ENCODE assay signal across 13 mouse cellular contexts in genomic region chr15:99454585-99455279, GRCm38 (mm10). TPM values are rescaled to one million over a fixed set of nuclear protein-coding genes. Genes with fewer than 3 reads are reported as not detected.
DNase-seq lines count a peak whose midpoint lies in the region; ATAC-seq and TF ChIP-seq lines count a peak whose summit lies in the region.
"Had no signal": no experiment of that assay in that cellular context is flagged by ENCODE, and none has a peak within 500 bp of the region (broad histone marks: within the 10 kb centered on the region; RNA-seq: fewer than 3 reads in every experiment).

No protein-coding gene starts in this region.

- no peak for TF ChIP-seq CTCF in stomach, postnatal 0 days (IDR thresholded peaks at IDR 0.05; ENCODE audit: low read depth)

- peaks cover 49% of the 10 kb centered on the region for H3K4me1 ChIP-seq in heart, embryonic 16.5 days (ENCODE audit: control insufficient read depth, insufficient read depth, low read length)
- peaks cover 26% of the 10 kb centered on the region for H3K4me1 ChIP-seq in stomach, embryonic 16.5 days (ENCODE audit: control insufficient read depth, insufficient read depth, low read length)
- no peaks in the 10 kb centered on the region; the same call in 1 of the 2 replicates for H3K4me1 ChIP-seq in stomach, postnatal 0 days (replicated peaks; ENCODE audit: control insufficient read depth, insufficient read depth)
- H3K4me1 ChIP-seq in limb, embryonic 10.5 days: peaks cover 49% of the 10 kb centered on the region

- no peak for TF ChIP-seq EP300 in stomach, postnatal 0 days (optimal IDR thresholded peaks at IDR 0.05)

- H3K4me3 ChIP-seq in heart, embryonic 16.5 days (ENCODE audit: low read length): no peak overlapping the region
- H3K4me3 ChIP-seq in stomach, embryonic 16.5 days (replicated peaks; ENCODE audit: low read length): no peak overlapping the region
- H3K4me3 ChIP-seq in stomach, postnatal 0 days (ENCODE audit: low read depth, low read length): no peak overlapping the region
- H3K4me3 ChIP-seq in limb, embryonic 10.5 days: peak overlapping the region; percentile 6; the same call in 1 of the 2 replicates
- H3K4me3 ChIP-seq: erythroblast, embryonic 14.5 days had no signal

- no peak for ATAC-seq in heart, embryonic 16.5 days (replicated peaks; ENCODE audit: extremely low read depth, insufficient read depth, low FRiP score)
- ATAC-seq in stomach, embryonic 16.5 days (ENCODE audit: insufficient read depth, low FRiP score): no peak
- no peak for ATAC-seq in stomach, postnatal 0 days (ENCODE audit: low FRiP score, low TSS enrichment)

- DNase-seq in heart, adult 18-20 months: no peak
- no peak for DNase-seq in stomach, postnatal 0 days (ENCODE audit: low spot score)
- no peak for DNase-seq in limb, embryonic 10.5 days (ENCODE audit: low spot score)
- no peak for DNase-seq in spleen, adult 12 weeks (ENCODE audit: low spot score)
- no peak for DNase-seq in thymus, postnatal 4 days
- DNase-seq: cerebellum, adult 11-12 months; gastrocnemius, postnatal 14 days; heart, postnatal 4 days; lung, adult 2 months; thymus, adult 18-20 months had no signal

- no peak overlapping the region; the same call in 1 of the 2 replicates for H3K27ac ChIP-seq in heart, embryonic 16.5 days (ENCODE audit: low read length)
- H3K27ac ChIP-seq in stomach, embryonic 16.5 days (ENCODE audit: low read length): no peak overlapping the region
- no peak overlapping the region for H3K27ac ChIP-seq in stomach, postnatal 0 days (replicated peaks)
- peak overlapping the region; percentile 17; the same call in 1 of the 2 replicates for H3K27ac ChIP-seq in limb, embryonic 10.5 days

- H3K36me3 ChIP-seq in heart, embryonic 16.5 days (ENCODE audit: control insufficient read depth, insufficient read depth): no peaks in the 10 kb centered on the region
- H3K36me3 ChIP-seq in stomach, embryonic 16.5 days (ENCODE audit: control insufficient read depth, insufficient read depth, low read length): no peaks in the 10 kb centered on the region
- H3K36me3 ChIP-seq in stomach, postnatal 0 days (ENCODE audit: control insufficient read depth, insufficient read depth, low read length): no peaks in the 10 kb centered on the region
- H3K36me3 ChIP-seq in limb, embryonic 10.5 days: peaks cover 65% of the 10 kb centered on the region

- peak overlapping the region; percentile 23; the same call in 1 of the 2 replicates for H3K9ac ChIP-seq in heart, embryonic 16.5 days (ENCODE audit: low read length)
- peak overlapping the region; percentile 44; the same call in 1 of the 2 replicates for H3K9ac ChIP-seq in stomach, embryonic 16.5 days (ENCODE audit: low read length)
- no peak overlapping the region; the same call in 1 of the 2 replicates for H3K9ac ChIP-seq in stomach, postnatal 0 days (ENCODE audit: low read length)

- WGBS in heart, embryonic 16.5 days: 76% methylated on average over 7 of the region's 7 CpGs
- 76% methylated on average over 7 of the region's 7 CpGs for WGBS in stomach, embryonic 16.5 days
- 86% methylated on average over 7 of the region's 7 CpGs for WGBS in stomach, postnatal 0 days
- 84% methylated on average over 7 of the region's 7 CpGs for WGBS in limb, embryonic 10.5 days

- no peaks in the 10 kb centered on the region for H3K9me3 ChIP-seq in heart, embryonic 16.5 days (replicated peaks; ENCODE audit: control insufficient read depth, low read length)
- no peaks in the 10 kb centered on the region for H3K9me3 ChIP-seq in stomach, embryonic 16.5 days (replicated peaks; ENCODE audit: control insufficient read depth, low read length)
- H3K9me3 ChIP-seq in stomach, postnatal 0 days (ENCODE audit: control insufficient read depth, low read length): no peaks in the 10 kb centered on the region
- H3K9me3 ChIP-seq in limb, embryonic 10.5 days (replicated peaks): no peaks in the 10 kb centered on the region

- no peak overlapping the region for H3K4me2 ChIP-seq in heart, embryonic 16.5 days (ENCODE audit: low read depth, low read length)
- no peak overlapping the region for H3K4me2 ChIP-seq in stomach, embryonic 16.5 days (ENCODE audit: low read depth, low read length)
- no peak overlapping the region for H3K4me2 ChIP-seq in stomach, postnatal 0 days (replicated peaks; ENCODE audit: low read depth)

- no peaks in the 10 kb centered on the region for H3K27me3 ChIP-seq in heart, embryonic 16.5 days (ENCODE audit: control insufficient read depth, insufficient read depth, low read length)
- H3K27me3 ChIP-seq in stomach, embryonic 16.5 days (ENCODE audit: control insufficient read depth, insufficient read depth, low read length): no peaks in the 10 kb centered on the region
- H3K27me3 ChIP-seq in stomach, postnatal 0 days (ENCODE audit: control insufficient read depth, insufficient read depth, low read length): no peaks in the 10 kb centered on the region
- H3K27me3 ChIP-seq in limb, embryonic 10.5 days (ENCODE audit: low read depth, poor library complexity, severe bottlenecking): no peaks in the 10 kb centered on the region

RNA-seq across cellular contexts. Expression of gene Nckap5l, which starts 2.8 kb away (rescaled TPM):
- 6.6 and 7.9 TPM in 2 replicates for polyA plus RNA-seq in heart, embryonic 16.5 days (2015; fragmentation: Nextera tagmentation; extraction: Ambion mirVana)
- total RNA-seq in heart, adult 18-20 months (2021): 1 to 10 TPM; 2.5 to 3.8 TPM
- 3.7 and 4.6 TPM in 2 replicates for polyA plus RNA-seq in stomach, embryonic 16.5 days (2015; fragmentation: Nextera tagmentation; extraction: Ambion mirVana)
- polyA plus RNA-seq in stomach, postnatal 0 days (2015; fragmentation: Nextera tagmentation; extraction: Ambion mirVana): 2.1 and 2.4 TPM in 2 replicates
- 16.3 and 17.4 TPM in 2 replicates for polyA plus RNA-seq in limb, embryonic 10.5 days (2016; fragmentation: Nextera tagmentation; extraction: Ambion mirVana)

RNA-seq across cellular contexts. Expression of gene Bcdin3d, which starts 19.8 kb away (rescaled TPM):
- 12.5 and 13.0 TPM in 2 replicates for polyA plus RNA-seq in heart, embryonic 16.5 days (2015; fragmentation: Nextera tagmentation; extraction: Ambion mirVana)
- total RNA-seq in heart, adult 18-20 months (2021): 1 to 10 TPM; 3.7 to 3.9 TPM
- polyA plus RNA-seq in stomach, embryonic 16.5 days (2015; fragmentation: Nextera tagmentation; extraction: Ambion mirVana): 11.6 and 12.9 TPM in 2 replicates
- 9.3 and 10.4 TPM in 2 replicates for polyA plus RNA-seq in stomach, postnatal 0 days (2015; fragmentation: Nextera tagmentation; extraction: Ambion mirVana)
- 15.9 and 19.4 TPM in 2 replicates for polyA plus RNA-seq in limb, embryonic 10.5 days (2016; fragmentation: Nextera tagmentation; extraction: Ambion mirVana)
